Mouse (Mus musculus) G1E (cell line): ENCODE measurements around the gene Itfg1.

Experiments used
- CTCF ChIP-seq: IDR thresholded peaks from 2 replicates; pipeline ENCODE4 v1.5.1; 2012; ENCODE audit warnings: low read depth, low read length, inconsistent platforms, mixed read lengths
- GATA1 ChIP-seq: IDR thresholded peaks from 2 replicates; pipeline ENCODE4 v1.6.1; 2012; ENCODE audit warnings: borderline replicate concordance, low read length, inconsistent platforms, mixed read lengths
- POLR2AphosphoS5 ChIP-seq: IDR thresholded peaks from 2 replicates; pipeline ENCODE4 v1.6.1; 2012; ENCODE audit warnings: low read depth, low read length, inconsistent platforms; ENCODE audit not compliant: insufficient replicate concordance

DNA sequence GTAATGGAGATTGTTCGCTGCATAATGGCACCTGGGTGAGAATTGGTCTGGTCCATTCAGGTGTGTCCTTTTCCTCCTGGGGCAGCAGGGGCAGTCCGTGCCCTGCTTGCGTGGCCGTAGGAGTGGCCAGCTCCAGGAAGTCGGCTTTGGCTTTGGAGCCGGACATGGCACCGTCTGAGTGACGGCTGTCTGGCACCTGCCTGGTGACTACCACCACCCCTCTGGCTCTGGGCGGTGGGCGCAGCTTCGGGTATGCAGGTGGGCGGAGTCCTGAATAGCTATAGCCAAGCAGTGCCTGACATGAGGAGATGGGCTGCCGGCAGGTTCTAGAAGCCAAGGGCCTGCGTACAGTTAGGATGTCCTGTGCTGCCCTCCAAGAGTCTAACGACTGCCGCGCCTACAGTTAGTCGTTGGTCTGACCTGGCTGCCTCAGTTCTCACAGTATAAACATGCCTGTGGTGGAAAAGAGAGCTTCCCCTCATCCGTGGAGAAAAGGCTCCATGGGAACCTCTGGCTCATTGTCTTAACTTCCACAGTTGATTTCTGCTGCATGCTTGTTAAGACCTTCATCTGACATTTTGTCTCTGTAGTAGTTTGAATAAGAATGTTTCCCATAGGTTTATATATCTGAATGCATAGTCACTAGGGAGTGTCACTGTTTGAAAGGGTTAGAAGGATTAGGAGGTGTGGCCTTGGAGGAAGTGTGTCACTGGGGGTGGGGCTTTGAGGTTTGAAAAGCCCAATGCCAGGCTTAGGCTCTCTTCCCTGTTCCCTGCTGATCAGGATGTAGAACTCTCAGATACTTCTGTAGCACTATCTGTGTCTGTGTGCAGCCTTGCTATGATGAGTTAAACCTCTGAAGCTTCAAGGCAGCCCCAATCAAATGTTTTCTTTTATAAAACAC is 13.8 kb upstream of the Itfg1 start:
- no peak for TF ChIP-seq POLR2AphosphoS5
- TF ChIP-seq CTCF = no peak
- no peak for TF ChIP-seq GATA1
